Mouse (Mus musculus): Measurements from ENCODE around the gene Flt3.

- TF ChIP-seq POLR2A (IDR thresholded peaks at IDR 0.05; ENCODE audit: low read depth, low read length) (no peak), CTCF (IDR thresholded peaks at IDR 0.05; ENCODE audit: borderline replicate concordance, insufficient read depth, low read length) (peak; percentile 68)
Observed at GRCm38 (mm10) chr5:147299255-147300000, 100.9 kb downstream of the Flt3 start.

Data from embryonic fibroblast, embryonic 13.5 days (primary cell).